Mouse (Mus musculus) colon, adult 2 months (tissue): ENCODE results near the gene Pde6g. TPM values are rescaled to one million over a fixed set of nuclear protein-coding genes. Genes with fewer than 3 reads are reported as not detected.

ENCODE experiments used
- polyA plus RNA-seq: library from polyadenylated mRNA; depleted of rRNA; stranded (reverse); fragments of >200 nt; gene quantifications from 2 replicates; pipeline ENCODE4 v1.2.3, GENCODE M21; 2012; rRNA removed

Pde6g gene
- polyA plus RNA-seq = 0.55 and 0.56 TPM in 2 replicates

GRCm38 (mm10) chr11:120453306-120453705, at the start of gene Pde6g:
Gene Pde6g (minus strand): TSS chr11:120453500.

GRCm38 (mm10) chr11:120491317-120492023, 38.2 kb upstream of the Pde6g start, which contains the start of gene Slc25a10:
Gene Slc25a10 (plus strand): TSS chr11:120491840.

GRCm38 (mm10) chr11:120484265-120484981, 31.1 kb upstream of the Pde6g start, which contains the start of gene Mrpl12:
Gene Mrpl12 (plus strand): TSS chr11:120484613.

GRCm38 (mm10) chr11:120467051-120467735, 13.9 kb upstream of the Pde6g start, which contains the start of gene Arl16:
Gene Arl16 (minus strand): TSS chr11:120467607.

GRCm38 (mm10) chr11:120457772-120458751, 4.8 kb upstream of the Pde6g start, which contains the start of the genes Oxld1 and Ccdc137:
Gene Oxld1 (minus strand): TSS chr11:120458068.
Gene Ccdc137 (plus strand): TSS chr11:120458115.

GRCm38 (mm10) chr11:120442344-120442743, 11.0 kb downstream of the Pde6g start, which contains the start of gene Tspan10:
Gene Tspan10 (plus strand): TSS chr11:120442644.

GRCm38 (mm10) chr11:120437152-120437856, 16.0 kb downstream of the Pde6g start, which contains the start of gene Nploc4:
Gene Nploc4 (minus strand): TSS chr11:120437708.

Other genes starting within 250 kb of the Pde6g start
- 9.8 and 10.0 TPM in 2 replicates for gene Bahcc1, start 220.6 kb downstream of the Pde6g start, polyA plus RNA-seq
- gene Actg1, start 105.0 kb downstream of the Pde6g start, polyA plus RNA-seq = 1,314 and 1,733 TPM in 2 replicates
- 0.16 TPM in 1 of 2 replicates, not detected in the other for gene Fscn2, start 92.0 kb downstream of the Pde6g start, polyA plus RNA-seq
- 64.7 and 65.7 TPM in 2 replicates for gene Faap100, start 74.7 kb downstream of the Pde6g start, polyA plus RNA-seq
- 62.4 and 84.3 TPM in 2 replicates for gene Nploc4, start 15.8 kb downstream of the Pde6g start, polyA plus RNA-seq
- 0.19 and 0.41 TPM in 2 replicates for gene Tspan10, start 10.9 kb downstream of the Pde6g start, polyA plus RNA-seq
- gene Oxld1, start 4.6 kb upstream of the Pde6g start, polyA plus RNA-seq = 25.9 and 35.8 TPM in 2 replicates
- gene Ccdc137, start 4.6 kb upstream of the Pde6g start, polyA plus RNA-seq = 9.6 and 10.4 TPM in 2 replicates
- 23.7 and 24.4 TPM in 2 replicates for gene Arl16, start 14.1 kb upstream of the Pde6g start, polyA plus RNA-seq
- gene Mrpl12, start 31.1 kb upstream of the Pde6g start, polyA plus RNA-seq = 196 and 363 TPM in 2 replicates
- gene Slc25a10, start 38.3 kb upstream of the Pde6g start, polyA plus RNA-seq = 357 and 440 TPM in 2 replicates
- gene Gcgr, start 77.2 kb upstream of the Pde6g start, polyA plus RNA-seq = 0.35 and 0.95 TPM in 2 replicates
- 51.3 and 59.4 TPM in 2 replicates for gene Mcrip1, start 96.2 kb upstream of the Pde6g start, polyA plus RNA-seq
- gene Ppp1r27, start 97.6 kb upstream of the Pde6g start, polyA plus RNA-seq = 0.22 TPM in 1 of 2 replicates, not detected in the other
- gene P4hb, start 119.8 kb upstream of the Pde6g start, polyA plus RNA-seq = 238 and 254 TPM in 2 replicates
- 643 and 823 TPM in 2 replicates for gene Arhgdia, start 128.1 kb upstream of the Pde6g start, polyA plus RNA-seq
- gene Alyref, start 144.9 kb upstream of the Pde6g start, polyA plus RNA-seq = 25.4 and 31.6 TPM in 2 replicates
- gene Anapc11, start 144.9 kb upstream of the Pde6g start, polyA plus RNA-seq = 119 and 133 TPM in 2 replicates
- 5.5 and 6.3 TPM in 2 replicates for gene Npb, start 155.0 kb upstream of the Pde6g start, polyA plus RNA-seq
- 325 and 389 TPM in 2 replicates for gene Pcyt2, start 164.4 kb upstream of the Pde6g start, polyA plus RNA-seq
- 109 and 125 TPM in 2 replicates for gene Sirt7, start 171.7 kb upstream of the Pde6g start, polyA plus RNA-seq
- 32.4 and 38.3 TPM in 2 replicates for gene Mafg, start 180.1 kb upstream of the Pde6g start, polyA plus RNA-seq
- 30.3 and 39.3 TPM in 2 replicates for gene Pycr1, start 190.3 kb upstream of the Pde6g start, polyA plus RNA-seq
- 0.13 and 0.42 TPM in 2 replicates for gene Myadml2, start 194.7 kb upstream of the Pde6g start, polyA plus RNA-seq
- 0.80 and 0.83 TPM in 2 replicates for gene Notum, start 207.7 kb upstream of the Pde6g start, polyA plus RNA-seq
- gene Aspscr1, start 219.5 kb upstream of the Pde6g start, polyA plus RNA-seq = 93.2 and 102 TPM in 2 replicates